Mouse (Mus musculus) B cell, adult 62 days (primary cell): Measurements from ENCODE around the gene B430306N03Rik. TPM values are rescaled to one million over a fixed set of nuclear protein-coding genes. Genes with fewer than 3 reads are reported as not detected.

Source experiments
- total RNA-seq: library from RNA; stranded (reverse); gene quantifications from 4 replicates; pipeline ENCODE4 v1.2.4, GENCODE M21; 2023

B430306N03Rik gene
- 7.4 to 11.3 TPM (median 9.5 TPM) in 4 replicates for total RNA-seq

DNA sequence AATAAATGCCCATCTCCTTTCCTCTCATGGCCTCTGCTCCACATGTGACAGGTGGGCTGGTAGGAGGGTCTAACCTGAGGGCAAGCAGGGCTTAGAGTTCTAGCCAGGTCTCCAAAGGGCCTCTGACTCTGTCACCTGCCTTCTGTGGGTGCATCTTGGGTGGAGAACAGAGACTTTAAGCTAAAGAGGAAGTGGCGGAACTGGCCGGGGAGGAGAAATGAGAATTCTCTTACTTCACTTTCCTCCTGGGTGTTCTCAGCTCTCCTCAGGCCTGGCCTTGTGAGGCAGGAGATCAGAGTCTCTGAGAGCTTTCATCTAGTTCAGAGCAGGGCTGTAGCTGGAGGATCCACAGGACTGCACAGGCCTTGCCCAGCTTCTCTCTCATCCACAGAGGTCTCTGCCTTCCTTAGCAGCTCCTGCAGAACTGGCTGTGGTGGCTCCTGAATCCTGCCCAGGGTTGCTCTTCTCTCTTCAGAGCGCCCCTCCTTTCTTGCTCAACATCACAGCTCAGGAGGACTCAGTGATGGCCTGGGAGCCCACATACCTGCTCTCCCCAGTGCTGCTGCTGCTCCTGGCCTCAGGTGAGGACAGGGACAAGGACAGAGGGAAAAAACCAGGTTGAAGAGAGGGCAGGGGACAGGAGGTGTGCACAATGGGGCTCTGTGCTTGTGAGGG, at the start of gene B430306N03Rik:
TSS of gene B430306N03Rik (plus strand) at position 237 of the 675 bp plus-strand sequence.

DNA sequence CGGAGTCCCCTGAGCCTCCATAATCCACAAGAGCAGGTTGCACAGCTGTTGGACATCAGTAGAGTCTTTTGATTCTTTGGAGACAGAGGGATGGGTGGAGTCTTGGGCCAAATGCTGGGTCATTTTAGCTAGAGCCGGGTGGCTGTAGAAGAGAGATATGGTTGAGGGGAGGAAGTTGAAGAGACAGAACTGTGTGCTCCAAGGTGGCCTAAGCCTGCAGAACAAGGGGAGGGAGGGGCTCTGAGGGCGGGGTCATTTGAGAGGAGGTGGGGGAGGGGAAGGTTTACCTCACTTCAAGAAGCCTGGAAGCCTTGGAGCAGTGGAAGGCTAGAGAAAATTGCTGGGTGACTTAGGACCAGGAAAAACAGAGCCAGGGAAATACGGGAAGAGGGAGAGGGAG, 16.7 kb upstream of the B430306N03Rik start, which contains the start of gene Treml2:
TSS of gene Treml2 (plus strand) at position 296 of the 400 bp plus-strand sequence.

DNA sequence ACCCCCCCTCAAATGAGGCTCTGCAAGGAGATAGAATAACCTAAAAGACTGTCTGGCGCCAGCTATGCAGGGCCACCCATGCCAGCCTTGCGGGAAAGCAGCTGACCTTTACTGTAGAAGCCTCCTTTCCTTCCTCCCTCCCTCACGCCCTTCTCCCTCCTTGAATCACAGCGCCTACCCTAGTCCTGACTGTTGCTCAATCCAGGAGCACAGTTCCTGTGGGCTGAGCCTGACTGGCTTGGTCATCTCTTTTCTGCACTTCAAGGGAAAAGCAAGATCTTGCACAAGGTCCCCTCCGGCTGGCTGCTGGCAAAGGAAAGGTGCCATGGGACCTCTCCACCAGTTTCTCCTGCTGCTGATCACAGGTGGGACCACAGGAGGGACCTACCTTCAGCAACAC, 30.3 kb downstream of the B430306N03Rik start, which contains the start of gene Trem2:
TSS of gene Trem2 (plus strand) at position 171 of the 400 bp plus-strand sequence.

DNA sequence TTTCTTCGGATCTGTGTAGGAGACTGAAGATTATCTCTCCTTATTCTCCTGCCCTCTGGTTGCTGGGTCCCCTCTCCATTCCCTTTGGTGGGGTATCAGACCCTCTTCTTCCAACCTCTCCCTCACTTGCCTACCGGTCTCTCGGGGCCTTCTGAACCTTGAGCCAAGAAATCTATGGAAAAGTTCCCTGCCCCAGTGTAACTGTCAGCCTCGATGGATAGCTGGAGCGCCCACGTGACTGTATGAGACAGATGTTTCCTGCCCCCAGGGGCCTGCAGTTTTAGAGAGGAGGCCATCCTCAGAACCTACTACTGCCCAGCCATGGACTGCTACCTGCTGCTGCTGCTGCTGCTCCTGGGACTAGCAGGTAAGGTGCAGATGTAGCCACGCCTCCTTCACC, 43.7 kb downstream of the B430306N03Rik start, which contains the start of gene Treml1:
TSS of gene Treml1 (plus strand) at position 301 of the 400 bp plus-strand sequence.

Other genes starting within 250 kb of the B430306N03Rik start
- not detected in 4 replicates for gene 1700067P10Rik, start 226.8 kb upstream of the B430306N03Rik start, total RNA-seq
- 0.30 to 0.60 TPM (median 0.32 TPM) in 3 of 4 replicates, not detected in the other for gene 9830107B12Rik, start 169.9 kb upstream of the B430306N03Rik start, total RNA-seq
- gene A530064D06Rik, start 148.9 kb upstream of the B430306N03Rik start, total RNA-seq: 0.72 to 1.5 TPM in 2 of 4 replicates, not detected in the others
- 1.7 to 2.2 TPM (median 2.1 TPM) in 4 replicates for gene Trem1, start 83.4 kb upstream of the B430306N03Rik start, total RNA-seq
- not detected in 4 replicates for gene Trem3, start 68.4 kb upstream of the B430306N03Rik start, total RNA-seq
- 1.4 to 4.1 TPM (median 3.5 TPM) in 4 replicates for gene Treml4, start 51.8 kb upstream of the B430306N03Rik start, total RNA-seq
- gene Treml2, start 16.6 kb upstream of the B430306N03Rik start, total RNA-seq: 174 to 186 TPM (median 177 TPM) in 4 replicates
- gene Trem2, start 30.3 kb downstream of the B430306N03Rik start, total RNA-seq: not detected in 4 replicates
- gene Treml1, start 43.8 kb downstream of the B430306N03Rik start, total RNA-seq: 0.49 TPM in 1 of 4 replicates, not detected in the others
- gene Nfya, start 93.8 kb downstream of the B430306N03Rik start, total RNA-seq: 86.8 to 106 TPM (median 101 TPM) in 4 replicates
- gene Oard1, start 93.9 kb downstream of the B430306N03Rik start, total RNA-seq: 36.9 to 47.5 TPM (median 43.1 TPM) in 4 replicates
- 0.42 to 0.70 TPM (median 0.69 TPM) in 3 of 4 replicates, not detected in the other for gene Apobec2, start 116.8 kb downstream of the B430306N03Rik start, total RNA-seq
- not detected in 4 replicates for gene Tspo2, start 135.4 kb downstream of the B430306N03Rik start, total RNA-seq
- gene Unc5cl, start 138.8 kb downstream of the B430306N03Rik start, total RNA-seq: 3.3 to 6.2 TPM (median 4.7 TPM) in 4 replicates